Mouse (Mus musculus): ENCODE measurements around the gene Aifm1. TPM values are rescaled to one million over a fixed set of nuclear protein-coding genes. Genes with fewer than 3 reads are reported as not detected.

Aifm1 gene
- total and polyA plus RNA-seq, 3 experiments, result 7.0 to 71.4 (median 48.8) TPM

GRCm38 (mm10) chrX:48521651-48522050, 8.3 kb upstream of the Aifm1 start:
- ATAC-seq (ENCODE audit: extremely low read depth, insufficient number of reproducible peaks, low FRiP score, poor library complexity, severe bottlenecking) (no peak), DNase-seq (ENCODE audit: low spot score) (no peak)
- H3K4me1 ChIP-seq (ENCODE audit: insufficient read depth, low read depth, low read length), result no peaks in the 10 kb centered on the region
- H3K9me3 ChIP-seq (replicated peaks), result no peaks in the 10 kb centered on the region
- peaks cover 36% of the 10 kb centered on the region for H3K27me3 ChIP-seq (ENCODE audit: insufficient read depth, low read length)
- no peaks in the 10 kb centered on the region for H3K36me3 ChIP-seq (replicated peaks)
- H3K4me3 ChIP-seq (ENCODE audit: low read depth, low read length), result no peak overlapping the region
- TF ChIP-seq CTCF (IDR thresholded peaks at IDR 0.05; ENCODE audit: low read depth, low read length) (no peak), GATA1 (IDR thresholded peaks at IDR 0.05; ENCODE audit: borderline replicate concordance, low read length) (no peak), GATA2 (IDR thresholded peaks at IDR 0.05; ENCODE audit: borderline replicate concordance, low read depth, low read length) (no peak), TAL1 (conservative IDR thresholded peaks at IDR 0.05; ENCODE audit: low read depth, low read length) (no peak), POLR2AphosphoS5 (IDR thresholded peaks at IDR 0.05; ENCODE audit: insufficient replicate concordance, low read depth, low read length) (no peak)

DNA sequence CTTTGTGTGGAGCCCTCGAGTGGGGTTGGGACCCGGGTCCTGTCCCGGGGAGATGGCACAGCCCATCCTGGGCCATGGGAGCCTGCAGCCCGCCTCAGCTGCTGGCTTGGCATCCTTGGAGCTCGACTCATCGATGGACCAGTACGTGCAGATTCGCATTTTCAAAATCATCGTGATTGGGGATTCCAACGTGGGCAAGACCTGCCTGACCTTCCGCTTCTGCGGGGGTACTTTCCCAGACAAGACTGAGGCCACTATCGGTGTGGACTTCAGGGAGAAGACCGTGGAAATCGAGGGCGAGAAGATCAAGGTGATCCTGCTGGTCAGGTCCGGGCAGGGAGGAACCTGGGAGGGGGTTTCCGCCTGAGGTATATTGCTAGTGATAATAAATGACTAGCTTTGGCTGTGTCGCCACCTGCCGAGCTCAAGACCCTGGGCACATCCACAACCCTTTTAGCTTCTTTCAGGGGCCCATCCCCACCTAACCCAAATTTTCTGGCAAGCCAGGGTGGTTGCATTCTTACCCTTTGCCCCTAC, 6.3 kb upstream of the Aifm1 start:
- DNase-seq (ENCODE audit: low spot score), result no peak
- no peak for TF ChIP-seq GATA1 (IDR thresholded peaks at IDR 0.05; ENCODE audit: borderline replicate concordance, low read length)
- no peak for TF ChIP-seq CTCF (IDR thresholded peaks at IDR 0.05; ENCODE audit: low read depth, low read length)
- TF ChIP-seq POLR2AphosphoS5 (IDR thresholded peaks at IDR 0.05; ENCODE audit: insufficient replicate concordance, low read depth, low read length), result no peak
- TF ChIP-seq GATA2 (IDR thresholded peaks at IDR 0.05; ENCODE audit: borderline replicate concordance, low read depth, low read length), result no peak
- TF ChIP-seq TAL1 (conservative IDR thresholded peaks at IDR 0.05; ENCODE audit: low read depth, low read length), result no peak
- Histone ChIP-seq H3K27me3 (ENCODE audit: insufficient read depth, low read length) (peaks cover 29% of the 10 kb centered on the region), H3K9me3 (replicated peaks) (no peaks in the 10 kb centered on the region), H3K36me3 (replicated peaks) (no peaks in the 10 kb centered on the region), H3K4me1 (ENCODE audit: insufficient read depth, low read depth, low read length) (peaks cover 3% of the 10 kb centered on the region; the same call in 1 of the 2 replicates), H3K4me3 (ENCODE audit: low read depth, low read length) (no peak overlapping the region)
- ATAC-seq (ENCODE audit: extremely low read depth, insufficient number of reproducible peaks, low FRiP score, poor library complexity, severe bottlenecking), result no peak

- Histone ChIP-seq H3K27me3 (ENCODE audit: insufficient read depth, low read length) (peaks cover 26% of the 10 kb centered on the region), H3K9me3 (replicated peaks) (no peaks in the 10 kb centered on the region), H3K4me3 (ENCODE audit: low read depth, low read length) (no peak within 1 kb of the TSS), H3K4me1 (ENCODE audit: insufficient read depth, low read depth, low read length) (peaks cover 3% of the 10 kb centered on the region; the same call in 1 of the 2 replicates), H3K36me3 (replicated peaks) (no peaks in the 10 kb centered on the region)
- TF ChIP-seq GATA2 (IDR thresholded peaks at IDR 0.05; ENCODE audit: borderline replicate concordance, low read depth, low read length), result no peak
- no peak for TF ChIP-seq GATA1 (IDR thresholded peaks at IDR 0.05; ENCODE audit: borderline replicate concordance, low read length)
- no peak for TF ChIP-seq TAL1 (conservative IDR thresholded peaks at IDR 0.05; ENCODE audit: low read depth, low read length)
- no peak for TF ChIP-seq POLR2AphosphoS5 (IDR thresholded peaks at IDR 0.05; ENCODE audit: insufficient replicate concordance, low read depth, low read length)
- no peak for TF ChIP-seq CTCF (IDR thresholded peaks at IDR 0.05; ENCODE audit: low read depth, low read length)
- ATAC-seq (ENCODE audit: extremely low read depth, insufficient number of reproducible peaks, low FRiP score, poor library complexity, severe bottlenecking) (no peak), DNase-seq (ENCODE audit: low spot score) (no peak)
Observed at GRCm38 (mm10) chrX:48518808-48519548, 5.6 kb upstream of the Aifm1 start, which contains the start of gene Rab33a. Rab33a (plus strand) TSS chrX:48519285.

DNA sequence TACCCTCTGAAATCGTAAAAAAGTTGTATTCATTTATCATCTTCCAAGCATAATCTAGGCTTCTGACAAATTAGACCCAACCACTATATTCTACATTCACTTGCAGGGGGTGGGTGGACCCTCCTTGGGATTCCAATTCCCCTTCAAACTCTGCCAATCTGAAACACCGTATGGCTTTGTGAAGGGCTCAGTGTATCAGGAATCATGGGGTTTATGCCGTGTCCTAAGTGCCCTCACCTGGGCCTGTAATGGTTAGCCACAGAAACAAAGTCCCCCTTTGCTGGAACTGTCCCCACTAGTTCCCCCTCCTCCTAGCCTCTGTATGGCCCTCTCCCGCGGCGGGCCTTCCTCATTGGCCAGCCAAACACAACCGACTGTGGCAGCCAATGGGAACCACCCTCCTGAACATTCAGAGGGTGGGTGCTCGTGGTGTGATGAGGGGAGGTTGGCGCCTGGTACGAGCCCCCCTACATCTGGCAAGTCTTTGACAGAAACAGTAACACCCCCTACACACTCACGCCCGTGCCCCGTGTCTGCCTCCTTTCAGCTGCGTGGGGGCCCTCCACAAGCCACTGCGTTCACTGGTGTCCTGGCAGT, 4.9 kb upstream of the Aifm1 start:
- Histone ChIP-seq H3K36me3 (replicated peaks) (no peaks in the 10 kb centered on the region), H3K4me1 (ENCODE audit: insufficient read depth, low read depth, low read length) (peaks cover 3% of the 10 kb centered on the region; the same call in 1 of the 2 replicates), H3K9me3 (replicated peaks) (no peaks in the 10 kb centered on the region), H3K27me3 (ENCODE audit: insufficient read depth, low read length) (peaks cover 22% of the 10 kb centered on the region), H3K4me3 (ENCODE audit: low read depth, low read length) (no peak overlapping the region)
- ATAC-seq (ENCODE audit: extremely low read depth, insufficient number of reproducible peaks, low FRiP score, poor library complexity, severe bottlenecking), result no peak
- no peak for DNase-seq (ENCODE audit: low spot score)
- TF ChIP-seq GATA1 (IDR thresholded peaks at IDR 0.05; ENCODE audit: borderline replicate concordance, low read length), result no peak
- no peak for TF ChIP-seq TAL1 (conservative IDR thresholded peaks at IDR 0.05; ENCODE audit: low read depth, low read length)
- no peak for TF ChIP-seq POLR2AphosphoS5 (IDR thresholded peaks at IDR 0.05; ENCODE audit: insufficient replicate concordance, low read depth, low read length)
- no peak for TF ChIP-seq GATA2 (IDR thresholded peaks at IDR 0.05; ENCODE audit: borderline replicate concordance, low read depth, low read length)
- TF ChIP-seq CTCF (IDR thresholded peaks at IDR 0.05; ENCODE audit: low read depth, low read length), result no peak

DNA sequence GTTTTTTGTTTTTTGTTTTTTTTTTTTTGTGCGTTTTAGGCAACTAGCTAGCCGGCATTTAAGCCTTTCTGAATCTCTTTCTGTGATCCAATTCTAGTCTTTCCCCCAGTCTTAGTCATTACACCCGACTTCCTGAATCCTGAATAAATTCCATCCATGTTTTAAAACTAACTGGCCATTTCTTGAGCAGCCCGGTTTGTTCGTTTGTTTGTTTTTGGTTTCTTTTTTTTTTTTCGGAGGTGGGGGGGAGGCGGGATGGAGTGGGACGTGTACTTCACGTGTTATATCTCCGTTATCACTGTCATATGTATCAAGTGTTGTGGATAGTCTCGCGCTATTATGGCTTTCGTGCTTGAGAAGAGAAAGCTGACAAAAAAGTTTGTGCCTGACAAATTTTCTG, 461 bp upstream of the Aifm1 start:
- Histone ChIP-seq H3K9me3 (replicated peaks) (no peaks in the 10 kb centered on the region), H3K4me3 (ENCODE audit: low read depth, low read length) (peak overlapping the region; percentile 78), H3K36me3 (replicated peaks) (peaks cover 8% of the 10 kb centered on the region), H3K27me3 (ENCODE audit: insufficient read depth, low read length) (peaks cover 4% of the 10 kb centered on the region; the same call in 1 of the 2 replicates), H3K4me1 (ENCODE audit: insufficient read depth, low read depth, low read length) (peaks cover 3% of the 10 kb centered on the region; the same call in 1 of the 2 replicates)
- TF ChIP-seq TAL1 (conservative IDR thresholded peaks at IDR 0.05; ENCODE audit: low read depth, low read length) (no peak), GATA1 (IDR thresholded peaks at IDR 0.05; ENCODE audit: borderline replicate concordance, low read length) (no peak), GATA2 (IDR thresholded peaks at IDR 0.05; ENCODE audit: borderline replicate concordance, low read depth, low read length) (no peak), CTCF (IDR thresholded peaks at IDR 0.05; ENCODE audit: low read depth, low read length) (no peak), POLR2AphosphoS5 (IDR thresholded peaks at IDR 0.05; ENCODE audit: insufficient replicate concordance, low read depth, low read length) (no peak)
- DNase-seq (ENCODE audit: low spot score), result peak; percentile 6
- ATAC-seq (ENCODE audit: extremely low read depth, insufficient number of reproducible peaks, low FRiP score, poor library complexity, severe bottlenecking), result 0 out of 2 replicates have a peak, but pooled peaks have one; percentile 50

DNA sequence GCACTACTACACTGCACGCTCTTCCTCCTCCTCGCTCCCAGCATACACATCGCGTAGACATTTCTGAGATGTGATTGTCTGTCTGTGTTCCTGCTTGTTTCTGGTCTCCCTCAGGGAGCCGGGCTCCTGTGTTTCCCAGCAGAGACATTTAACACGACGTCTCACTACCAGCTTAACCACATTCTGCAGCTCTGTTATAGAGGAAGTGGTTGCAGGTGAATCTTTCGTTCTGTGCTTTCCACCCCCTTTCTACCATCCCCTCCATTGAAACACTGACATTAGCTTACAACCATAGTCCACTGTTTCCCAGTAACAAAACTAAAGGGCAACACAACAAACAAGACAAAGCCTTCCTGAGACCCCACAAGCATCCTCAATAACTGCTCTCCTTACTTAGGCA, 19.6 kb downstream of the Aifm1 start:
- Histone ChIP-seq H3K4me3 (ENCODE audit: low read depth, low read length) (no peak overlapping the region), H3K4me1 (ENCODE audit: insufficient read depth, low read depth, low read length) (no peaks in the 10 kb centered on the region), H3K27me3 (ENCODE audit: insufficient read depth, low read length) (no peaks in the 10 kb centered on the region), H3K9me3 (replicated peaks) (no peaks in the 10 kb centered on the region), H3K36me3 (replicated peaks) (peaks cover 79% of the 10 kb centered on the region)
- TF ChIP-seq POLR2AphosphoS5 (IDR thresholded peaks at IDR 0.05; ENCODE audit: insufficient replicate concordance, low read depth, low read length) (no peak), GATA2 (IDR thresholded peaks at IDR 0.05; ENCODE audit: borderline replicate concordance, low read depth, low read length) (no peak), TAL1 (conservative IDR thresholded peaks at IDR 0.05; ENCODE audit: low read depth, low read length) (no peak), CTCF (IDR thresholded peaks at IDR 0.05; ENCODE audit: low read depth, low read length) (no peak), GATA1 (IDR thresholded peaks at IDR 0.05; ENCODE audit: borderline replicate concordance, low read length) (no peak)
- DNase-seq (ENCODE audit: low spot score) (no peak), ATAC-seq (ENCODE audit: extremely low read depth, insufficient number of reproducible peaks, low FRiP score, poor library complexity, severe bottlenecking) (no peak)

All from G1E (cell line).